Mouse (Mus musculus) left cerebral cortex, postnatal 25 days (tissue): Measurements from ENCODE around the gene Diras1. TPM values are rescaled to one million over a fixed set of nuclear protein-coding genes. Genes with fewer than 3 reads are reported as not detected.

Experiments used
- DNase-seq, 2 experiments: peaks; one replicate each; pipeline ENCODE4 v3.0.0; 2022; ENCODE audit warnings: low spot score in 2 of 2, mixed read lengths in 1 of 2
- intact Hi-C: fragments of 180-260 bp; cut with DNase I; formaldehyde crosslinking; loops from one replicate; pipeline ENCODE4 v1.15.1; 2025
- total RNA-seq, 2 experiments: library from RNA; stranded (reverse); gene quantifications; 2 replicates each; pipeline ENCODE4 v1.2.3; 2021

Gene Diras1
- total RNA-seq, 2 experiments from 2014 or later: 108 to 110 TPM

GRCm38 (mm10) chr10:80985241-80985969, 40.1 kb downstream of the Diras1 start:
- no peak for DNase-seq
- intact Hi-C loops: no loop called here

GRCm38 (mm10) chr10:80984223-80984622, 41.2 kb downstream of the Diras1 start:
- intact Hi-C loops: no loop called here

GRCm38 (mm10) chr10:80982381-80982780, 43.1 kb downstream of the Diras1 start:
- DNase-seq: no peak
- intact Hi-C loops: no loop called here

More at GRCm38 (mm10) chr10:80984223-80984622, 41.2 kb downstream of the Diras1 start:
- DNase-seq: no peak

GRCm38 (mm10) chr10:80981564-80982112, 43.8 kb downstream of the Diras1 start:
- intact Hi-C loops: no loop called here
- DNase-seq: no peak

GRCm38 (mm10) chr10:80975478-80975877, 50.0 kb downstream of the Diras1 start:
- DNase-seq: no peak

GRCm38 (mm10) chr10:80973722-80974121, 51.7 kb downstream of the Diras1 start:
- intact Hi-C loops: no loop called here
- no peak for DNase-seq

More at GRCm38 (mm10) chr10:80975478-80975877, 50.0 kb downstream of the Diras1 start:
- intact Hi-C loops: no loop called here

- intact Hi-C loops: no loop called here
- no peak for DNase-seq
These were observed 53.1 kb downstream of the Diras1 start for GRCm38 (mm10) chr10:80972071-80972987.

- intact Hi-C loops: no loop called here
- DNase-seq: no peak
These were observed 53.9 kb downstream of the Diras1 start for GRCm38 (mm10) chr10:80971533-80971932.

- DNase-seq: no peak
- intact Hi-C loops: no loop called here
These were observed 55.3 kb downstream of the Diras1 start for GRCm38 (mm10) chr10:80970159-80970558.

Other genes starting within 250 kb of the Diras1 start
- gene Sf3a2, start 227.5 kb downstream of the Diras1 start, total RNA-seq: 10 to 100 TPM; 43.9 to 50.3 TPM
- 10 to 100 TPM; 57.5 to 62.4 TPM for gene Plekhj1, start 227.0 kb downstream of the Diras1 start, total RNA-seq
- gene Amh, start 220.4 kb downstream of the Diras1 start, total RNA-seq: 1 to 10 TPM; 1.6 to 2.7 TPM
- 1 to 10 TPM; 4.0 to 4.5 TPM for gene Jsrp1, start 212.2 kb downstream of the Diras1 start, total RNA-seq
- 100 to 1,000 TPM; 500 to 527 TPM for gene Oaz1, start 199.0 kb downstream of the Diras1 start, total RNA-seq
- gene Lingo3, start 181.6 kb downstream of the Diras1 start, total RNA-seq: 10 to 100 TPM; 35.6 to 48.0 TPM
- 10 to 100 TPM; 35.9 to 47.8 TPM for gene Lsm7, start 170.5 kb downstream of the Diras1 start, total RNA-seq
- gene Sppl2b, start 170.4 kb downstream of the Diras1 start, total RNA-seq: 10 to 100 TPM; 58.6 to 66.2 TPM
- under 1 TPM in 1 of 2 experiments, not detected in 1; 0.32 TPM for gene Tmprss9, start 153.8 kb downstream of the Diras1 start, total RNA-seq
- 100 to 1,000 TPM; 139 TPM for gene Timm13, start 124.7 kb downstream of the Diras1 start, total RNA-seq
- 10 to 100 TPM; 15.1 to 18.9 TPM for gene Lmnb2, start 107.4 kb downstream of the Diras1 start, total RNA-seq
- 10 to 100 TPM; 16.4 to 19.0 TPM for gene Gadd45b, start 95.6 kb downstream of the Diras1 start, total RNA-seq
- 100 to 1,000 TPM in 1 of 2 experiments, 10 to 100 TPM in 1; 83.8 to 196 TPM for gene Gng7, start 10.7 kb downstream of the Diras1 start, total RNA-seq
- gene Slc39a3, start 11.8 kb upstream of the Diras1 start, total RNA-seq: 10 to 100 TPM; 67.2 to 69.3 TPM
- gene Sgta, start 34.5 kb upstream of the Diras1 start, total RNA-seq: 100 to 1,000 TPM; 159 to 169 TPM
- 10 to 100 TPM; 50.5 to 54.2 TPM for gene Thop1, start 44.4 kb upstream of the Diras1 start, total RNA-seq
- gene Creb3l3, start 73.2 kb upstream of the Diras1 start, total RNA-seq: under 1 TPM; 0.25 to 0.60 TPM
- 100 to 1,000 TPM; 122 to 124 TPM for gene Map2k2, start 80.3 kb upstream of the Diras1 start, total RNA-seq
- gene Zbtb7a, start 109.6 kb upstream of the Diras1 start, total RNA-seq: 100 to 1,000 TPM; 114 TPM
- 10 to 100 TPM; 26.6 to 28.7 TPM for gene Pias4, start 142.3 kb upstream of the Diras1 start, total RNA-seq
- gene Eef2, start 151.0 kb upstream of the Diras1 start, total RNA-seq: 100 to 1,000 TPM; 854 to 872 TPM
- 10 to 100 TPM; 71.3 to 77.7 TPM for gene Dapk3, start 157.3 kb upstream of the Diras1 start, total RNA-seq
- not detected for gene 4930442H23Rik, start 158.2 kb upstream of the Diras1 start, total RNA-seq
- under 1 TPM in 1 of 2 experiments, not detected in 1; 0.23 TPM for gene Nmrk2, start 176.4 kb upstream of the Diras1 start, total RNA-seq
- 100 to 1,000 TPM; 194 to 208 TPM for gene Atcay, start 205.2 kb upstream of the Diras1 start, total RNA-seq
- gene Zfr2, start 207.5 kb upstream of the Diras1 start, total RNA-seq: 10 to 100 TPM; 57.2 to 63.1 TPM
- gene Matk, start 227.3 kb upstream of the Diras1 start, total RNA-seq: 100 to 1,000 TPM; 191 to 194 TPM
- gene Mrpl54, start 241.3 kb upstream of the Diras1 start, total RNA-seq: 10 to 100 TPM; 42.5 to 47.3 TPM
- gene Apba3, start 241.3 kb upstream of the Diras1 start, total RNA-seq: 10 to 100 TPM; 38.6 to 40.0 TPM